Mouse (Mus musculus) brain, embryonic 14.5 days (tissue): ENCODE results near the gene Micu1. TPM values are rescaled to one million over a fixed set of nuclear protein-coding genes. Genes with fewer than 3 reads are reported as not detected.
"Not testable (repeated sequence)": the region's sequence is repeated elsewhere in the genome, so short reads cannot be mapped to it uniquely, and the experiment has no call there.

Experiments
- DNase-seq: peaks from one replicate; pipeline ENCODE4 v3.0.0-alpha.2; 2011; ENCODE audit warnings: low read depth
- CTCF ChIP-seq: fragments of 200-500 bp; IDR thresholded peaks from 2 replicates; pipeline ENCODE4 v1.5.1; 2012; ENCODE audit warnings: inconsistent platforms, mild to moderate bottlenecking, moderate library complexity, borderline replicate concordance; ENCODE audit not compliant: insufficient read depth, insufficient read length; ENCODE audit errors: extremely low read depth
- POLR2A ChIP-seq: fragments of 200-500 bp; IDR thresholded peaks from 2 replicates; pipeline ENCODE4 v1.6.1; 2012; ENCODE audit warnings: mild to moderate bottlenecking, inconsistent platforms, borderline replicate concordance; ENCODE audit not compliant: poor library complexity, insufficient read depth, insufficient read length, severe bottlenecking; ENCODE audit errors: extremely low read depth
- polyA plus RNA-seq: library from polyadenylated mRNA; depleted of rRNA; stranded (reverse); fragments of >200 nt; gene quantifications from 2 replicates; pipeline ENCODE4 v1.2.3, GENCODE M21; 2012; rRNA removed

Micu1 gene
- 73.8 and 77.8 TPM in 2 replicates for polyA plus RNA-seq

DNA sequence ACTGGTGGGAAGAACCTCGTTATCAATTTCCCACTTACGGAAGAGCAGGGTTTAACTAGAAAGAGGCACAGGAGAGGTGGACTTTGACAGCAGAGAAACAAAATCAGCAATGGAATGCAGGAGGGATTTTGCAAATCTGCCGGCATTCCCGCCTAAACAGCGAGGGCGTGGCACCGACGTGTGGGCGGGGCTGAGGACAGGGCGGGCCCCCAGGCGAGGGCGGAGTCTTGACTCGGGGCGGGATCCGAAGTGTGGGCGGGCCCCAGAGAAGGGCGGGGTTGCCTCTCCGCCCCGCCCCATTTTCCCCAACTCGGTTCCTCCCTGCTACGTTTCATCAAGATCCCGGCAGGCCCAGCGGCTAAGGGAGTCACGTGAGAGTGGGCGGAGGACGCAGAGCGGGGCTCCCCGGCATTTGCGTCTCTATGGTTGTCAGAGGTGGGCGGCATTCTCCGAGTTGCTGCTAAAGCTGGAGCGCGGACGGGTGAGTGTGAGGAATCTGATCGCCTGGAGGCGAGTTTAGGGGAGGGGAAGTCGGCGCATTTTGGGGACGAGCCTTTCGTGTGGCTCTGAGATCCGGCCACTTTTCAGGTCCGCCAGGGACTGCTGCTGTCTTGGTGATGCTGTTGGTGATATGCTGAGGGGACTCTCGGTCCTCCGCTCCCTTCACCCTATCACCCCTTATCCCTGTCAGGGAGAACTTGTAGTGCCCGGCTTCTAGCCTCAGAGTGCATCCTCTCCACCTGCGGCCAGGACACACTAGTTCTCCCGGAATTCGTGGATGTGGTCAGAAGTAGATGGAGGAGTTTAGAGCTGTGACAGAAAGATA is at the start of gene Micu1:
Micu1 (plus strand) TSS at position 271 of the 826 bp plus-strand sequence.
- DNase-seq = peak; percentile 98
- no peak for TF ChIP-seq CTCF
- peak; percentile 66; the same call in 1 of the 2 replicates for TF ChIP-seq POLR2A

- no peak for TF ChIP-seq CTCF
- no peak for TF ChIP-seq POLR2A
- no peak for DNase-seq
Observed at GRCm38 (mm10) chr10:59656799-59657198, 45.5 kb upstream of the Micu1 start.

DNA sequence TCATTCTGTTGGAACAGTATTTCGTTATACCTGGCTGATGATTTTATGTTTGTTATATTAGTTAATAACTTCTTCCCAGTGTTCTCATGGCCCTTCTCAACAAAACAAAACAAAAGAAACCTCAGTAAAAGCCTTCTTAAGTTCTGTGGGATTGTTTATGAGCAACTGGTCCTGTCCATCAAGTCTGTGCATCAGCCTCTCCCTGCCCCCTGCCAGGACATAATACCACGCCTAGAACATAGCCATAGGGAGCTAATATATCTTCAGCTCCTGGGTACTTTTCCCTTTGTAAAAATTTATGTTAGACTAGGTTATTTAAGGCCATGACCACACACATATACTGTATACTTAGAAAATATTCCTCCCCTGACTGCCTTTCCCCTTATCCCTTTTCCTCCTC is 37.5 kb upstream of the Micu1 start:
- no peak for DNase-seq
- no peak for TF ChIP-seq CTCF
- no peak for TF ChIP-seq POLR2A

GRCm38 (mm10) chr10:59665503-59666291 is 36.6 kb upstream of the Micu1 start:
- no peak for DNase-seq
- TF ChIP-seq POLR2A (no peak), CTCF (no peak)

GRCm38 (mm10) chr10:59667377-59667776 is 34.9 kb upstream of the Micu1 start:
- TF ChIP-seq POLR2A (no peak), CTCF (no peak)

GRCm38 (mm10) chr10:59668491-59668890 is 33.8 kb upstream of the Micu1 start:
- TF ChIP-seq CTCF (no peak), POLR2A (no peak)
- DNase-seq = no peak

More at GRCm38 (mm10) chr10:59667377-59667776, 34.9 kb upstream of the Micu1 start:
- DNase-seq = peak; percentile 73

- peak; percentile 51 for DNase-seq
- no peak for TF ChIP-seq POLR2A
- TF ChIP-seq CTCF = no peak
Observed at GRCm38 (mm10) chr10:59677836-59678235, 24.4 kb upstream of the Micu1 start.

DNA sequence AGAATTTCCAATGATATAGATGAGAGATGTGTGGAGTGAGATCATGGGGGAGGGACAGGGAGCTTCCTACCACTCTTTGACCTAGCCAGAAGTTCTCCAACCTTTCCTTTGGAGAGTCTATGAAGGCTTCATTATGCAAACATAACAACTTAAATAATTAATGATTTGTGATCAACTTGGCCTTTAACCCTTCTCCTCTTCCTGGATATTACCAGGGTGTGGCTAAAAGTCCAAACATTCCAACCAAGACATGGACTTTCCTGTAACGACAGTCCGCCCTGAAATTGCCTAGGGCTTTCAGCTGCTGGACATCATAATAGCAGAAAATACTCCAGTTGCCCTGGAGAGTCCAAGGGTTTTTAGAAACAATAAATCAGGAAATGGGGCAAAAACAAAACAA is 23.1 kb upstream of the Micu1 start:
- no peak for DNase-seq
- TF ChIP-seq POLR2A (no peak), CTCF (no peak)

GRCm38 (mm10) chr10:59685586-59685985 is 16.7 kb upstream of the Micu1 start:
- not testable (repeated sequence) for DNase-seq

DNA sequence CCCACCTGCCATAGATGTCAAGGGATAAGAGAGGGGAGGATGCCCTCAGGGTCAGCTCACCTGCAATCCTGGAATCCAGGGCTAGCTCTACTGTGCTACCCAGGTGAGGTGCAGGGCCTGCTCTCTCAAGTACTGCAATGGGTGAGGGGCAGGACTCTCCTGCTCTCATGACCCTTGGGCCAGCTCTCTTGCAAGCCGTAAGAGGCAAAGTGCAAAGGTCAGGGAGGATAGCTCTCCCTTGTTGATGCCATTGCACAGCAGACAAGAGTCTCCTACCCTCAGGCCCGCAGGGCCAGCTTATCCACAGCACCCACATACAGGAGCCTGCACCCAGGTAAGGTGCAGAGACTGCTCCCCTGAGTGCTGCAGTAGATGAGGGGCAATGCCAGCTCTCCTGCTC is 15.2 kb upstream of the Micu1 start:
- DNase-seq = no peak
- no peak for TF ChIP-seq POLR2A
- TF ChIP-seq CTCF = no peak

- DNase-seq = no peak
- TF ChIP-seq POLR2A (no peak), CTCF (no peak)
Observed at GRCm38 (mm10) chr10:59689836-59690235, 12.4 kb upstream of the Micu1 start.
